Mouse (Mus musculus): ENCODE measurements around the gene Cdkn1a. TPM values are rescaled to one million over a fixed set of nuclear protein-coding genes. Genes with fewer than 3 reads are reported as not detected.
"Not testable (repeated sequence)": the region's sequence is repeated elsewhere in the genome, so short reads cannot be mapped to it uniquely, and the experiment has no call there.

Gene Cdkn1a
- polyA plus RNA-seq, 1 experiment from 2014 or later = 74.9 TPM

DNA sequence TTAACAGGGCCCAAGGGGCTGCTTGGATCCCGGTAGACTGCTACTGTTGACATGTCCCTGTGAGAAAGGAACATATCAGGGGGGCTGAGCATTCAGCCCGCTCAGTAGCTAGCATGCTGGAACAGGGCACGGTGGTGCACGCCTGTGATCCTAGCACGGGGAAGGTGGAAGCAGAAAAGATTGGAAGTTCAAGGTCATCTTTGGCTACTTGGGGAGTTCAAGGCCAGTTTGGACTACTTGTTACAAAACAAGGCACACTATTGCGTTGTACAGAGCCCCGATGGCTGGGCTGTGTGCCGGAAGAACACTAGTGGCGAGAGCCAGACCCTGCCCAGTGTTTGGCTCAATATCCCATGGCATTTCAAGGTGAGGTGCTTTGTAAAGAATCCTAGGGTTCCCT lies 29.8 kb upstream of the Cdkn1a start:
- 87% methylated on average over 9 of the region's 9 CpGs for WGBS
- ATAC-seq = no peak

DNA sequence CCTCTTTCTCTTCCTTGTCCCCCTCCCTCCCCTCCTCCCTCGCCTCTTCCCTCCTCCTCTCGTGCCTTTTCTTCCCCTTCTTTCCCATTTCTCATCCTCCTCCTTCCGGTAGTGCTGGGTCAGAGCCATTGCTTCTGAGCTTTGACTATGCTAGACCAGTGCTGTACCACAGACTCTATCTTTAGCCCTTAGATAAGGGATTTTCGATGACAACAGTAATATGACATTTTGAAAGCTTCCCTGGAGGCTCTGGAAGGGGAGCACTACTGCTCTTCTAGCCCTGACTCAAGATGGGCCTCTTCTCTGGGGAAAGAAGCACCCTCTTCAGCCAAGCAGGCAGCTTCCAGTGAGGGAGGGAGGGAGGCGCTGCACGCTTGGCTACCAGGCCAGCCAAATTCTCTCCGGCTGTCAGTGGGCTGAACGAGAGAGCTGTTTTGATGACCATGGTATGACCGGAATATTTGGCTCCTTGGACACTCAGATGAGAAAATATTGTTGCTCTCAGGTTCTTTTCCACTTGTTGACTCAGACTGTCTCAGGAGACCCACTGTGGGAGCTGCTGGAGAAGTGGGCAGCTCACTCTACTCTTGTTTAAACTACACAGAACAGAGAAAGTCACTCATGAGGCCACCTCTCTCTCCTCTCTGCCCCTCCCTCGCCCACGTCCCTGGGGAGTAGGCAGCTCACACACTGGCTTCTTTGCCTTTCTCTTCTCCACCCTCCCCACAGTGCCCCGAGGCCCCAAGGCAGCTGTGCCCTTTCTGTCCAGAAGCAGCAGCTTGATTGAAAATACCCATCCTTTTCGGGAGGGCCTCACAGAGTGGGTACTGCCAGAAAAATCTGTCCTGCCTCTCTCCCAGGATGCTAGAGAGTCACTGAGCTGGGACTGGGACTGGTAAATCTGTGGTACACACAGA lies 28.4 kb upstream of the Cdkn1a start:
- Histone ChIP-seq H3K27me3 (replicated peaks; ENCODE audit: control insufficient read depth, insufficient read depth, low read length) (no peaks in the 10 kb centered on the region), H3K9ac (ENCODE audit: low read depth, low read length) (no peak overlapping the region), H3K36me3 (ENCODE audit: control insufficient read depth, insufficient read depth) (no peaks in the 10 kb centered on the region), H3K9me3 (ENCODE audit: control insufficient read depth) (no peaks in the 10 kb centered on the region), H3K4me2 (replicated peaks; ENCODE audit: low read depth) (no peak overlapping the region), H3K4me1 (replicated peaks; ENCODE audit: control insufficient read depth, insufficient read depth, low read length) (no peaks in the 10 kb centered on the region), H3K4me3 (ENCODE audit: low read depth, low read length) (no peak overlapping the region), H3K27ac (ENCODE audit: low read depth, low read length) (no peak overlapping the region)
- no peak for ATAC-seq
- WGBS = 48% methylated on average over 13 of the region's 13 CpGs
- no peak for TF ChIP-seq CTCF (IDR thresholded peaks at IDR 0.05; ENCODE audit: low read depth)

More for the DNA sequence above, 29.8 kb upstream of the Cdkn1a start:
- Histone ChIP-seq H3K4me1 (replicated peaks; ENCODE audit: control insufficient read depth, insufficient read depth, low read length) (peaks cover 3% of the 10 kb centered on the region; the same call in 1 of the 2 replicates), H3K9ac (ENCODE audit: low read depth, low read length) (no peak overlapping the region), H3K27ac (ENCODE audit: low read depth, low read length) (no peak overlapping the region), H3K4me2 (replicated peaks; ENCODE audit: low read depth) (no peak overlapping the region), H3K27me3 (replicated peaks; ENCODE audit: control insufficient read depth, insufficient read depth, low read length) (no peaks in the 10 kb centered on the region), H3K36me3 (ENCODE audit: control insufficient read depth, insufficient read depth) (no peaks in the 10 kb centered on the region), H3K4me3 (ENCODE audit: low read depth, low read length) (no peak overlapping the region), H3K9me3 (ENCODE audit: control insufficient read depth) (no peaks in the 10 kb centered on the region)
- TF ChIP-seq CTCF (IDR thresholded peaks at IDR 0.05; ENCODE audit: low read depth) = no peak

- no peak overlapping the region for H3K27ac ChIP-seq (ENCODE audit: low read depth, low read length)
- no peak for TF ChIP-seq CTCF (IDR thresholded peaks at IDR 0.05; ENCODE audit: low read depth)
Observed at GRCm38 (mm10) chr17:29063121-29063987, 27.4 kb upstream of the Cdkn1a start.

GRCm38 (mm10) chr17:29063988-29064285 lies 26.8 kb upstream of the Cdkn1a start:
- Histone ChIP-seq H3K27me3 (replicated peaks; ENCODE audit: control insufficient read depth, insufficient read depth, low read length) (no peaks in the 10 kb centered on the region), H3K27ac (ENCODE audit: low read depth, low read length) (no peak overlapping the region), H3K4me1 (replicated peaks; ENCODE audit: control insufficient read depth, insufficient read depth, low read length) (no peaks in the 10 kb centered on the region), H3K36me3 (ENCODE audit: control insufficient read depth, insufficient read depth) (no peaks in the 10 kb centered on the region), H3K9me3 (ENCODE audit: control insufficient read depth) (no peaks in the 10 kb centered on the region), H3K4me2 (replicated peaks; ENCODE audit: low read depth) (no peak overlapping the region), H3K9ac (ENCODE audit: low read depth, low read length) (no peak overlapping the region), H3K4me3 (ENCODE audit: low read depth, low read length) (no peak overlapping the region)
- no peak for ATAC-seq
- TF ChIP-seq CTCF (IDR thresholded peaks at IDR 0.05; ENCODE audit: low read depth) = no peak
- 70% methylated on average over 2 of the region's 2 CpGs for WGBS

More at GRCm38 (mm10) chr17:29063121-29063987, 27.4 kb upstream of the Cdkn1a start:
- no peaks in the 10 kb centered on the region for H3K27me3 ChIP-seq (replicated peaks; ENCODE audit: control insufficient read depth, insufficient read depth, low read length)
- no peak for ATAC-seq
- no peak overlapping the region for H3K9ac ChIP-seq (ENCODE audit: low read depth, low read length)
- H3K36me3 ChIP-seq (ENCODE audit: control insufficient read depth, insufficient read depth) = no peaks in the 10 kb centered on the region
- H3K4me2 ChIP-seq (replicated peaks; ENCODE audit: low read depth) = no peak overlapping the region
- WGBS = 59% methylated on average over 8 of the region's 8 CpGs
- H3K4me3 ChIP-seq (ENCODE audit: low read depth, low read length) = no peak overlapping the region
- no peaks in the 10 kb centered on the region for H3K4me1 ChIP-seq (replicated peaks; ENCODE audit: control insufficient read depth, insufficient read depth, low read length)
- no peaks in the 10 kb centered on the region for H3K9me3 ChIP-seq (ENCODE audit: control insufficient read depth)

DNA sequence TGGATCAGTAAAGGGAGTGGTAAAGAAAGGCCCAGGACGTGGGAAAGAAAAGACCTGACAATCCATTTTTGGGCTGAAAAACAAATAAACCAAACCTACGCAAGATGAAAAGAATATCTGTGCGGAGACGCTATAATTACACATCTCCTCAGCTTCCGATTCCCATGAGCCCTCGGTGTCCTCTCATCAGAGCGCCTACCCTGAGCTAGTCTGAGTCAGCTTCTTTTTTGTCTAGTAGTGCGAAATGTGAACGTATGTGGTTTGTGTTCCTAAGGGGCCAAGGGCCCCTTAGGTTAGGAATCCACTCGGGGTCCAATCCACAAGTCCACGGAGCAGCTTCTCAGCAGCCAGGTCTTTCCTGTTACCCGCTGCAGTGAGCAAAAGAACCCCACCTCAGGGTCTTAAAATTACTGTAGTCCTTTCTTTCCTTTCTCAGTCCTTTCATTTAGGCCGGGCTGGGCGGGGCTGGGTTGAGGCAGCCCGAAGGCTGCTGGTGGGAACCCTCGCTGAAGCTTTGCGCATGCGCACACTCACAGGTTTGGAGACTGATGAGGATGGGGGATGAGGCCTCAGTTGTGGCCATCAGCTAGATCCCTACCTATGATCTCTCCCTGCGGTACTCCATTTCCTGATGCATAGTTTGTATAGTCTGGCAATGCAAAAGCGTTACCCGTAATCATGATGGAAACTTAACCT lies 25.4 kb upstream of the Cdkn1a start:
- Histone ChIP-seq H3K4me1 (replicated peaks; ENCODE audit: control insufficient read depth, insufficient read depth, low read length) (no peaks in the 10 kb centered on the region), H3K27ac (ENCODE audit: low read depth, low read length) (no peak overlapping the region), H3K36me3 (ENCODE audit: control insufficient read depth, insufficient read depth) (no peaks in the 10 kb centered on the region), H3K4me2 (replicated peaks; ENCODE audit: low read depth) (no peak overlapping the region), H3K9ac (ENCODE audit: low read depth, low read length) (no peak overlapping the region), H3K27me3 (replicated peaks; ENCODE audit: control insufficient read depth, insufficient read depth, low read length) (no peaks in the 10 kb centered on the region), H3K9me3 (ENCODE audit: control insufficient read depth) (no peaks in the 10 kb centered on the region), H3K4me3 (ENCODE audit: low read depth, low read length) (no peak overlapping the region)
- TF ChIP-seq CTCF (IDR thresholded peaks at IDR 0.05; ENCODE audit: low read depth) = no peak
- WGBS = 85% methylated on average over 21 of the region's 21 CpGs
- ATAC-seq = no peak

- Histone ChIP-seq H3K4me2 (replicated peaks; ENCODE audit: low read depth) (no peak overlapping the region), H3K4me1 (replicated peaks; ENCODE audit: control insufficient read depth, insufficient read depth, low read length) (no peaks in the 10 kb centered on the region), H3K27me3 (replicated peaks; ENCODE audit: control insufficient read depth, insufficient read depth, low read length) (no peaks in the 10 kb centered on the region), H3K27ac (ENCODE audit: low read depth, low read length) (no peak overlapping the region), H3K36me3 (ENCODE audit: control insufficient read depth, insufficient read depth) (no peaks in the 10 kb centered on the region), H3K4me3 (ENCODE audit: low read depth, low read length) (no peak overlapping the region), H3K9me3 (ENCODE audit: control insufficient read depth) (no peaks in the 10 kb centered on the region), H3K9ac (ENCODE audit: low read depth, low read length) (no peak overlapping the region)
- no peak for ATAC-seq
- WGBS = 97% methylated on average over 3 of the region's 3 CpGs
- TF ChIP-seq CTCF (IDR thresholded peaks at IDR 0.05; ENCODE audit: low read depth) = no peak
Observed at GRCm38 (mm10) chr17:29065971-29066370, 24.8 kb upstream of the Cdkn1a start.

- not testable (repeated sequence) for H3K4me2 ChIP-seq (replicated peaks; ENCODE audit: low read depth)
- WGBS = 82% methylated on average over 3 of the region's 3 CpGs
Observed at GRCm38 (mm10) chr17:29067416-29067815, 23.4 kb upstream of the Cdkn1a start.

More at GRCm38 (mm10) chr17:29067416-29067815, 23.4 kb upstream of the Cdkn1a start:
- not testable (repeated sequence) for H3K27me3 ChIP-seq (replicated peaks; ENCODE audit: control insufficient read depth, insufficient read depth, low read length); H3K36me3 ChIP-seq (ENCODE audit: control insufficient read depth, insufficient read depth); H3K27ac ChIP-seq (ENCODE audit: low read depth, low read length); H3K4me3 ChIP-seq (ENCODE audit: low read depth, low read length); H3K9ac ChIP-seq (ENCODE audit: low read depth, low read length); H3K4me1 ChIP-seq (replicated peaks; ENCODE audit: control insufficient read depth, insufficient read depth, low read length); ATAC-seq; H3K9me3 ChIP-seq (ENCODE audit: control insufficient read depth)

All from intestine, postnatal 0 days (tissue).